Mouse (Mus musculus) gastrocnemius, postnatal 4 days (tissue): ENCODE data around the gene Atp6v0e2. TPM values are rescaled to one million over a fixed set of nuclear protein-coding genes. Genes with fewer than 3 reads are reported as not detected.

Experiments used
- DNase-seq, 2 experiments: peaks; one replicate each; pipeline ENCODE4 v3.0.0; 2021 to 2022; ENCODE audit warnings: low spot score in 2 of 2, mixed read lengths in 2 of 2
- total RNA-seq, 2 experiments: library from RNA; stranded (reverse); gene quantifications; 2 replicates each; pipeline ENCODE4 v1.2.3; 2021

Gene Atp6v0e2
- total RNA-seq, 2 experiments from 2014 or later: 29.7 to 33.3 TPM

- DNase-seq: peak; percentile 60 to 76
Measured at GRCm38 (mm10) chr6:48538841-48539737, 1.7 kb downstream of the Atp6v0e2 start.

- no peak for DNase-seq
Measured at GRCm38 (mm10) chr6:48539860-48540259, 2.4 kb downstream of the Atp6v0e2 start.

DNA sequence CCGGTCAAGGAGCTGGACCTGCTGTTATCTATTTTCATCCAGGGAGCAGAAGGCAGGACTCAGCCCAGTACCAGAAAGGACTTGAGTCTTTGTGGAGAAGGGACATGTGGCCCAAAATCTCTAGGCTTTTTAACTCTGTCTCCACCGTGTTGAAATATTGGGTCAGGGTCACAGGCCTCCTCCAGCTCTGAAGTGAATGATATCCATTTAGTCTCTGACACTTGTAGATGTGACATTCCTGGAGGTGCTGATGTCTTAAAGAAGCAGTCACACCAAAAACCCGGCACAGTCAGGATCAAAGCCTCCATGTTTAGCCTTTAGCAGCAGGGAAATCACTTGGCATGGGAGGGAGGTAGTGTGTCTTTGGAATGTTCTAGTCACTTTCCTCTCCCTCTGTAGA lies 3.3 kb downstream of the Atp6v0e2 start:
- DNase-seq: no peak

GRCm38 (mm10) chr6:48541560-48542450 lies 4.4 kb downstream of the Atp6v0e2 start:
- no peak for DNase-seq

GRCm38 (mm10) chr6:48542631-48543030 lies 5.2 kb downstream of the Atp6v0e2 start:
- no peak for DNase-seq

- DNase-seq: no peak
Measured at GRCm38 (mm10) chr6:48545251-48545650, 7.8 kb downstream of the Atp6v0e2 start.

- DNase-seq: no peak
Measured at GRCm38 (mm10) chr6:48546271-48546670, 8.9 kb downstream of the Atp6v0e2 start.

DNA sequence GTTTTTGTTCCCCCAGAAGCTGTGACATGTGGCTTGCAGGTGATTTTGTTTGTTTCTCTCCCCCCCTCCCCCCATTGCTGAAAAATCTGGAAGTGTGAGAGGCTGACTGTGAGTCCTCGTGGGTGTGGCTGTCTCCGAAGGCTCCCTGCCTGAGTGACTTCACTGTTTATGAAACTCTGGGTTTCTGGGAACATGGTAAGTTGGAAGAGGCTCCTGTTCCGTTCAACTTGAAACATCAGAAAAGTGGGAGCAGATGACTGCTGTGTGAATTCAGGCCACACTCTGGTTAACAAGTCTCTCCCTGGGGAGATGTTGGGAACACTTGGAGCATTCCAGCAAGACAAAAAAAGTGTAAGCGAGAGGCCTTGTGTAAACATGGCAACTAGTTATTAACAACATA lies 9.4 kb downstream of the Atp6v0e2 start:
- no peak for DNase-seq

- no peak for DNase-seq
Measured at GRCm38 (mm10) chr6:48548314-48548713, 10.9 kb downstream of the Atp6v0e2 start.

DNA sequence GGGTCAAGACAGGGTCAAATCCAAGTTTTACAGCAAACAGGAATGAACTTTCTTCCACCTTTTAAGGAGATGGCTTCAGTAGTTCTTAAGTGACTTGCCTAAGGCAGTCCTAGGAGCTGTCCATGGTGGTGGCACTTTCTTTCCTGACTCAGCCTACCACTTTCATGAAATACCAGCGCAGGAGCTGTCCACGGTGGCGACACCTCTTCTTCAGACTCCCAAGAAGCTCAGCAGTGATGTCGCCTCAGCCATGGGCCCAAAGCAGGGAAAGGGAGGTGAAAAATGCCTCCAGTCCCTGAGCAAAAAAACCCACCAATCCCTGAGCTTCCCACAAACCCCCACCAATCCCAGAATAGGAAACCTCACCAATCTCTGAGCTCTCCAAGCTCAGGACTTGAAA lies 15.5 kb downstream of the Atp6v0e2 start:
- DNase-seq: no peak

DNA sequence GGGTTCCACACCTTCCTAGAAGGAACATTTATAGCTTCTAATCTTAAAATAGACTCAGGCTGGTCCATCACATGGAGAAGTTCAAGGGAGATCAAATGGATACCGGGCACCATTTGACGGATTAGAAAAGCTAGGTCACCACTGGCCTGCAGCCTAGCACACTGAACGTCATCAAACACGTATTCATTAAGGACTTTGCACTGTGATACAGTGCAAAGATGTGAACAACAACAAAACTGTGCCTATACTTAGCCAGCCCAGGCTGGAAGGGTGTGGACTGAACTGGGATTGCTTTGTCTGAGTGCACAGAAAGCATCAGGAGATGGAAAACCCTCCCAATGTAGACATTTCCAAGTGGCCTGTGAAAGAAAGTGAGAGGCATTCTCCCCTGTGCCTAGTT lies 16.4 kb downstream of the Atp6v0e2 start:
- DNase-seq: no peak

- DNase-seq: peak; percentile 97 to 99
Measured at GRCm38 (mm10) chr6:48554280-48555103, 17.1 kb downstream of the Atp6v0e2 start, which contains the start of gene Lrrc61. Lrrc61 (plus strand) TSS chr6:48554796.

DNA sequence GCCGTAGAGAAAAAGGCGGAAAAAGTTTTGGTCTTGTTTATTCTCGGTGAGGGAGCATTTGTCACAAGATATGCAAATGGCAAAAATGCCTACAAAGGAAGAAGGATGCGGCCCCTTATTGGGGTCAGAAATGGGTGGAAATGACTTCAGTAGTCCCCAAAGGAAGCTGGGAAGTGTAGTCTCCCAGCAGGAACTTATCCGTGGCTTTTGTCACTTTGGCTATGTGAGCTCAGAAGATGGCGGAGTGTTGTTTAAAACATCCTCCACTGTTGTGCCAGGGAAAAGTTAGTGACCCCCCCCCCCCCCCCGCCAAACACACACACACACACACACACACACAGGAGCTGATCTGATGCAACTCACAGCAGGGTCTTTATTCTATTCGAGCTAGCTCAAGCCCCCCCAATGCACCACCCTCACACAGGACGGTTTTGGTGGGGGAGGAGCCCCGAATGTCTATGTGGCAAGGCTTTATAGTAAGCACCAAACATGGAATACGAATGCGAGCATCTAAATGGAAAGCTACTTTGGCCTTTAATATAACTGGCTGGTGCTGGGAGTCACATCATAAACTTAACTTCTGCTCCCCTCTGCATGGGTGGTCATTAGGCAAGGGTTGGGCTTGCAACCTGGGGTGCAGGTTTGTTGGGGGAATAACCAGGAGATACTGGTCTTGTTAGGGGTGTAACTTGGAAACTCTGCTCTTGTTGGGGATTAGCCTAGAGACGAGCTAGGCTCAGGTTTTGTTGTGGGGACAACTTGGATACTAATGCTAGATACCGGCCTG lies 17.9 kb downstream of the Atp6v0e2 start:
- DNase-seq: no peak

- DNase-seq: no peak
Measured at GRCm38 (mm10) chr6:48555956-48556355, 18.5 kb downstream of the Atp6v0e2 start.

- DNase-seq: no peak
Measured at GRCm38 (mm10) chr6:48565693-48566310, 28.4 kb downstream of the Atp6v0e2 start.

- peak; percentile 47 to 65 for DNase-seq
Measured at GRCm38 (mm10) chr6:48566312-48566711, 28.9 kb downstream of the Atp6v0e2 start.

DNA sequence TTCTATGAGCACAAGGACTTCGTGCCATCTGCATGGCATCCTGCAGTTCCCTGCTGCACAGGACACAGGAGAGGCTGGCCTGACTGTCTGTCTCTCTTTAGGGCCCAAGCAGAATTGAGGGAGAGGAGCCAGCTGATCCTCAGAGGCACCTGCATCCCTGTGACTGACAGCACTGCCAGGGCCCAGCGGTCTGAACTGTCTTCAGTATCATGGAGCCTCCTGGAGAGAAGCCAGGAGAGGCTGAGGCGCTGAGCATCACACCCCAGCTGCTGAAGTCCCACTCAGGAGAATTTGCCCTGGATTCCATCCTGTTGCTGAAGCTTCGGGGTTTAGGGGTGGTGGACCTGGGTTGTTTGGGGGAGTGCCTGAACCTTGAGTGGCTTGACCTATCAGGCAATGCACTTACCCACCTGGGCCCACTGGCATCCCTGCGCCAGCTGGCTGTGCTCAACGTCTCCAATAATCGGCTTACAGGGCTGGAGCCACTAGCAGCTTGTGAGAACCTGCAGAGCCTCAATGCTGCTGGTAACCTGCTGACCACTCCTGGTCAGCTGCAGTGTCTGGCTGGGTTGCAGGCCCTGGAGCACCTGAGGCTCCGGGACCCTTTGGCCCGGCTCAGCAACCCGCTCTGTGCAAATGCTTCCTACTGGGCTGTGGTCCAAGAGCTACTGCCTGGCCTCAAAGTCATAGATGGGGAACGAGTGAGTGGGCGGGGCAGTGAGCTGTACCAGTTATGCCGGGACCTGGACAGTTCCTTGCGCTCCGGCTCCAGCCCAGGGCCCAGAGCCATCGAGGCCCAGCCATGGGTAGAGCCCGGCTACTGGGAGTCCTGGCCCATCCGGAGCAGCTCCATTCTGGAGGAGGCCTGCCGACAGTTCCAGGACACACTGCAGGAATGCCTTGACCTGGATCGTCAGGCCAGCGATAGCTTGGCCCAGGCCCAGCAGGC lies 30.9 kb downstream of the Atp6v0e2 start:
- peak; percentile 39 to 56 for DNase-seq

DNA sequence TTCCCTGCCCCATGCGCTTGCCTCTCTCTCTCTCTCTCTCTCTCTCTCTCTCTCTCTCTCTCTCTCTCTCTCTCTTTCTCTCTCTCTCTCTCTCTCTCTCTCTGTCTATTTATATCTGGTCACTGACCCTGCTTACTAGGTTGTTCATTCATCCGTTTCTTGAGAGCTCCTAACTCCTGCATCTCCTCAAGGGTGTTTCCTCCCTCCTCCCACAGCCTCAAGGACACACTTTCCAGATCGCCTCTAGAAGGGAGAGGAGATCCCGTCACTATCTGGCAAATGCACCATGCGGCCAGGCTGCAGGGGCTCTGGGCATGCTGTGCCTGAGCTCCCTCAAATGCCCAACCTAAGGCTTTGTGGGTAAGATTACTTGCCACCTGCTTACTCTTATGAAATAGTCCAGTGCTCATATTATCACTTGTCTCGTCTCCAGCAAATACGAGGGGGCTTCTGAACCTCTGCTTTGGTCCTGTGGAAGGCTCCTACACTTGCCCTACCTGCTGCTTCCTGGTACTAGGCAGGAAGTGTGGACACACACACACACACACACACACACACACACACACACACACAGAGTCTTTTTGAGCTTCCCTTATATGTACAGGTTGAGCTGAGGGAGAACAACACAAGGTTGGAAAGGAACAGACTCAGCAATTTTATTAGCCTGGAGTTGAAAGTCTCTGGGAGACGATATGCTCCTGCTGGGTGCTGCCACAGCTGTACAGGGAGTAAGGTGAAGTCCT lies 31.8 kb downstream of the Atp6v0e2 start:
- no peak for DNase-seq
